Mouse (Mus musculus) left cerebral cortex, adult 2 months (tissue): Measurements from ENCODE around the gene Zscan25. TPM values are rescaled to one million over a fixed set of nuclear protein-coding genes. Genes with fewer than 3 reads are reported as not detected.
A peak's percentile ranks its signal among the peaks of the same experiment; 100 is the strongest.
"Not testable (repeated sequence)": the region's sequence is repeated elsewhere in the genome, so short reads cannot be mapped to it uniquely, and the experiment has no call there.

Source experiments
- DNase-seq, 2 experiments: peaks; one replicate each; pipeline ENCODE4 v3.0.0; 2021 to 2022; ENCODE audit warnings: low spot score in 2 of 2, mixed read lengths in 1 of 2; ENCODE audit errors: extremely low spot score in 1 of 2
- H3K27ac ChIP-seq: fragments of 200-600 bp; 2 replicates; pipeline ENCODE4 v1.8.1; 2022
- H3K4me3 ChIP-seq: fragments of 200-600 bp; 2 replicates; pipeline ENCODE4 v1.8.1; 2022
- CTCF ChIP-seq: fragments of 200-600 bp; IDR thresholded peaks from 2 replicates; pipeline ENCODE4 v1.8.1; 2022; ENCODE audit warnings: antibody characterized with exemption, mild to moderate bottlenecking, moderate library complexity
- intact Hi-C: fragments of 180-260 bp; cut with DNase I; formaldehyde crosslinking; loops from one replicate; pipeline ENCODE4 v1.15.1; 2025
- long read RNA-seq, 2 experiments: library from polyadenylated mRNA; stranded (forward); transcript quantifications; one replicate each; pipeline ENCODE4 v2.0.0; 2021; ENCODE audit warnings: borderline mapping rate in 2 of 2
- total RNA-seq, 2 experiments: library from RNA; stranded (reverse); gene quantifications; 2 replicates each; pipeline ENCODE4 v1.2.3; 2021

Zscan25 gene
- total RNA-seq, result 10 to 100 TPM; 18.9 to 22.3 TPM
- long read RNA-seq, experiment 1, partial matches to known transcripts, result 1 of 10 reads
- long read RNA-seq, experiment 1, other reads (novel, unspliced or antisense), result 9 of 10 reads
- long read RNA-seq, experiment 2, partial matches to known transcripts, result 0 of 8 reads
- long read RNA-seq, experiment 2, other reads (novel, unspliced or antisense), result 8 of 8 reads

GRCm38 (mm10) chr5:145280371-145281143, at the start of gene Zscan25:
Zscan25 (plus strand) TSS chr5:145280500.
- intact Hi-C loops, result loop anchor here (2.0 to 10.0 kb wide), 2 partner anchors 50 to 84 kb away; partner anchors contain the start of gene Zfp655
- peak within 1 kb of the TSS; percentile 98 for H3K4me3 ChIP-seq
- peak; percentile 90 to 92 for DNase-seq
- H3K27ac ChIP-seq, result peak within 1 kb of the TSS; percentile 88
- TF ChIP-seq CTCF, result no peak

GRCm38 (mm10) chr5:145230641-145231040, 49.7 kb upstream of the Zscan25 start:
- peak overlapping the region; percentile 97 for H3K27ac ChIP-seq
- TF ChIP-seq CTCF, result no peak
- DNase-seq, result no peak
- H3K4me3 ChIP-seq, result peak overlapping the region; percentile 81
- intact Hi-C loops, result loop anchor here (1.0 to 2.0 kb wide), 2 partner anchors 26 to 50 kb away; partner anchors contain the start of genes Zkscan5 and Zscan25

- Histone ChIP-seq H3K4me3 (peak within 1 kb of the TSS; percentile 81), H3K27ac (peak within 1 kb of the TSS; percentile 97)
- no peak for TF ChIP-seq CTCF
- DNase-seq, result peak; percentile 98
- intact Hi-C loops, result loop anchor here (1.0 to 2.0 kb wide), 2 partner anchors 27 to 49 kb away; partner anchors contain the start of genes Zkscan5 and Zscan25
These were observed 48.9 kb upstream of the Zscan25 start, which contains the start of gene Zfp655 for GRCm38 (mm10) chr5:145231367-145231871. Zfp655 (plus strand) TSS chr5:145231715.

DNA sequence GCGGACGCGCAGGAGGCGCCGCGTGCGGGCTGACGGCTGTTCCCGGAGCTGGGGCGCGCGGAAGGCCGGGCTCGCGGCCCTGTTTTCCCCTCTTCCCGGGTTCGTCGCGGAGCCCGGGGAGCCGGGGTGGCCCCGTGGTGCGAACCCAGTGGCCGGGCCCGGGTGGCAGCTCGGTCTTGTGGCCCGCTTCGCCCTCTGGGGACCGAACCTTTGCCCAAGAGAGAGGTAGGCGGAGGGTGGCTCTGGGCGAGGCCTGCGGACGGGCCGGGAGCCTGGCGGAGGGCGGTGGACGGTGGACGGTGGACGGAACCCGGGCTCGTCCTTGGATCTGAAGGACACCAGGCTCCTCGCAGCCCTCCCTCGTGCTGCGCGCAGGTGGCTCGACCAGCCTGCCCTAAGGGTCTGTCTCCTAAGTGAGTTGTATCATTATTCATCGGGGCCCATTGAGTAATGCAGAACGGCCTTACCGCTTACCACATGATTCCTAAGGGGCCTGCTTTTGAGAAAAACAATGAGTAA, 48.3 kb upstream of the Zscan25 start:
- DNase-seq, result no peak
- peak overlapping the region; percentile 81 for H3K4me3 ChIP-seq
- H3K27ac ChIP-seq, result peak overlapping the region; percentile 97
- TF ChIP-seq CTCF, result no peak
- intact Hi-C loops, result loop anchor here (1.0 to 2.0 kb wide), 2 partner anchors 28 to 49 kb away; partner anchors contain the start of genes Zkscan5 and Zscan25

GRCm38 (mm10) chr5:145234636-145235035, 45.7 kb upstream of the Zscan25 start:
- intact Hi-C loops, result loop anchor here (5.0 kb wide), 1 partner anchor 133 kb away; no protein-coding TSS in a partner anchor
- H3K4me3 ChIP-seq, result no peak overlapping the region
- H3K27ac ChIP-seq, result no peak overlapping the region
- TF ChIP-seq CTCF, result peak; percentile 57
- no peak for DNase-seq

- intact Hi-C loops, result no loop called here
- no peak for DNase-seq
- Histone ChIP-seq H3K4me3 (no peak overlapping the region), H3K27ac (no peak overlapping the region)
- TF ChIP-seq CTCF, result no peak
These were observed 30.8 kb upstream of the Zscan25 start for GRCm38 (mm10) chr5:145249520-145249919.

GRCm38 (mm10) chr5:145273568-145273967, 6.7 kb upstream of the Zscan25 start:
- DNase-seq, intact Hi-C loops, H3K27ac ChIP-seq, H3K4me3 ChIP-seq: not testable (repeated sequence)

- Histone ChIP-seq H3K4me3 (peak overlapping the region; percentile 98), H3K27ac (no peak overlapping the region)
- no peak for TF ChIP-seq CTCF
- no peak for DNase-seq
- intact Hi-C loops, result loop anchor here (2.0 to 10.0 kb wide), 2 partner anchors 49 to 85 kb away; partner anchors contain the start of gene Zfp655
These were observed 352 bp upstream of the Zscan25 start for GRCm38 (mm10) chr5:145279948-145280347.

- intact Hi-C loops, result loop anchor here (10.0 kb wide), 1 partner anchor 76 kb away; no protein-coding TSS in a partner anchor
- no peak for TF ChIP-seq CTCF
These were observed 8.1 kb downstream of the Zscan25 start for GRCm38 (mm10) chr5:145288382-145288781.

DNA sequence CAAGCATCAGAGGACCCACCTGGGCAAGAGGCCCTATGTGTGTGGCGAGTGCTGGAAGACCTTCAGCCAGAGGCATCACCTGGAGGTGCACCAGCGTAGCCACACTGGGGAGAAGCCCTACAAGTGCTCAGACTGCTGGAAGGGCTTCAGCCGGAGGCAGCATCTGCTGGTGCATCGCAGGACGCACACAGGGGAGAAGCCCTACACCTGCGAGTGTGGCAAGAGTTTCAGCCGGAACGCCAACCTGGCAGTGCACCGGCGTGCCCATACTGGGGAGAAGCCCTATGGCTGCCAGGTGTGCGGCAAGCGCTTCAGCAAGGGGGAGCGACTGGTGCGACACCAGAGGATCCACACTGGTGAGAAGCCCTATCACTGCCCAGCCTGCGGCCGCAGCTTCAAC, 10.4 kb downstream of the Zscan25 start:
- intact Hi-C loops, result no loop called here
- no peak for DNase-seq
- no peak overlapping the region for H3K27ac ChIP-seq
- H3K4me3 ChIP-seq, result no peak overlapping the region
- TF ChIP-seq CTCF, result no peak

More at GRCm38 (mm10) chr5:145288382-145288781, 8.1 kb downstream of the Zscan25 start:
- no peak overlapping the region for H3K27ac ChIP-seq
- no peak for DNase-seq
- H3K4me3 ChIP-seq, result no peak overlapping the region

- DNase-seq, result no peak
- Histone ChIP-seq H3K27ac (no peak overlapping the region), H3K4me3 (no peak overlapping the region)
- intact Hi-C loops, result no loop called here
- no peak for TF ChIP-seq CTCF
These were observed 12.1 kb downstream of the Zscan25 start for GRCm38 (mm10) chr5:145292398-145292797.

GRCm38 (mm10) chr5:145300469-145300868, 20.2 kb downstream of the Zscan25 start:
- no peak overlapping the region for H3K27ac ChIP-seq
- no peak overlapping the region for H3K4me3 ChIP-seq
- intact Hi-C loops, result no loop called here
- DNase-seq, result no peak
- TF ChIP-seq CTCF, result no peak

DNA sequence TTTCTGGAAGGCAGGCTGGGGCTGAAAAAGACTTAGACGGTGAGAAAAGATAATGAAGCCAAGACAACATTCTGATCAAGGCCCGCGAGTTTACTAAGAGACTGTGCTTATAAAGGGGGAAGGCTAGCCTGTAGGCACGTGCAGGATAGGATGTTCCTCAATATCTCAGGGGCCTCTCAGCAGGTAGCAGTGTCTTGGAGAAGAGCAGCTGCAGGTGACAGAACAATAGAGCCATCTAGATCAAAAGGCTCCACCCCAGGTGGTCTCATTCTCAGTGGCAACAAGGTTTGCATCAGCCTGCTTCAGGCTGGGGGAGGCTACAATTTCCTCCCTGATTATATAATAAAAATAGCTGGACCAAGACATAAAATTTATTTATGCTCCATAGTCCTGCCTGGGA, 21.5 kb downstream of the Zscan25 start:
- H3K27ac ChIP-seq, DNase-seq, H3K4me3 ChIP-seq, intact Hi-C loops: not testable (repeated sequence)
